Mouse (Mus musculus) c-Kit-positive CD71-negative TER-119-negative erythroid progenitor cells, embryonic 14.5 days (primary cell): Measurements from ENCODE around the gene Prkch.

Source experiments
- DNase-seq: peaks from one replicate; pipeline ENCODE4 v3.0.0-alpha.2; 2013; ENCODE audit warnings: low read depth

Gene Prkch

GRCm38 (mm10) chr12:73583318-73583717 is 1.3 kb upstream of the Prkch start:
- DNase-seq = no peak

GRCm38 (mm10) chr12:73583813-73584609 is 585 bp upstream of the Prkch start:
- DNase-seq = no peak

DNA sequence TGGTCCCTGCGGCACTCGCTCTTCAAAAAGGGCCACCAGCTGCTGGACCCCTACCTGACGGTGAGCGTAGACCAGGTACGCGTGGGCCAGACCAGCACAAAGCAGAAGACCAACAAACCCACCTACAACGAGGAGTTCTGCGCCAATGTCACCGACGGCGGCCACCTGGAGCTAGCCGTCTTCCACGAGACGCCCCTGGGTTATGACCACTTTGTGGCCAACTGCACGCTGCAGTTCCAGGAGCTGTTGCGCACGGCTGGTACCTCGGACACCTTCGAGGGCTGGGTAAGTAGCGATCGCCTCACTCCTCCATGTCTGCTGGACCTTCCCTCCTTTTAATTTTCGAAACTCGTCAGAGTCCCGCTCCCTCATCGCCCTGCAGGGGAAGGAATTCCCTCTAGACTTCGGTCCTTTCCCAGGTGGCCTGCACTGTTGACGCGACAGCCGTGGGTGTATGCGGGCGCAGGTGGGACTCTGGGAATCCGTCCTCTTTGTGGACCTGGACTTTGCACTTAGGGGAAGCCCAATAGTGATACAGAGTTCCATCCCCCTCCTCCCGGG is 725 bp downstream of the Prkch start:
- no peak for DNase-seq

GRCm38 (mm10) chr12:73585850-73586249 is 1.3 kb downstream of the Prkch start:
- no peak for DNase-seq

GRCm38 (mm10) chr12:73587262-73587661 is 2.7 kb downstream of the Prkch start:
- DNase-seq = no peak

DNA sequence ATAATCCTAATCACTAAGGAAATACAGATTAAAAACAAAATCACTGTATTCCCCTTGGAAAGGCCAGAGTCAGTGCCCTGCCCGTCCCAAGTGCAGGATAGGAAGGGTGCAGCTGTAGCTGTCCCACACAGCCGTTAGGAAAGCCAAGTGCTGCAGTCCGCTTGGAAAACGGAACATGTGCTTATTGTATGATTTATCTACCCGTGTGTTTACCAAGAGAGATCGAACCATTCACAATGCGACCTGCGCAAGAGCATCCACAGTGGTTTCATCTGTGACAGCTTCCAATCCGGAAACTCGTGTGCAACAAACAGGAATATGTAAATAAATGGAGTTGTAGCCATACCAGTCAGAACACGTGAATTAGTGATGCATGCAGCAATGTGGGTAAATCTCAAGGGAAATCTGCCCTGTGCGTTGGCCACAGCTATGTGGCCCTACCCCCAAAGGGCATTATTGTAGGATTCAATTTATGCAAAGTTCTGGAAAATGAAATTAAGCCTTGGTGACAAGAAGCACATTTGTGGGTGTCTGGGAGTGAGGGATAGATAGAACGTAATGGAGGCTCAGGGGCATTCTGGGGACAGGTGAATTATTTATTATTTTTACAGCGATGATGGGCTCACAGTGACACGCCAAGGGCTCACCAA is 6.2 kb downstream of the Prkch start:
- no peak for DNase-seq

GRCm38 (mm10) chr12:73591625-73592024 is 7.0 kb downstream of the Prkch start:
- no peak for DNase-seq

- DNase-seq = peak; percentile 49
These were observed 8.6 kb downstream of the Prkch start for GRCm38 (mm10) chr12:73593021-73593798.

DNA sequence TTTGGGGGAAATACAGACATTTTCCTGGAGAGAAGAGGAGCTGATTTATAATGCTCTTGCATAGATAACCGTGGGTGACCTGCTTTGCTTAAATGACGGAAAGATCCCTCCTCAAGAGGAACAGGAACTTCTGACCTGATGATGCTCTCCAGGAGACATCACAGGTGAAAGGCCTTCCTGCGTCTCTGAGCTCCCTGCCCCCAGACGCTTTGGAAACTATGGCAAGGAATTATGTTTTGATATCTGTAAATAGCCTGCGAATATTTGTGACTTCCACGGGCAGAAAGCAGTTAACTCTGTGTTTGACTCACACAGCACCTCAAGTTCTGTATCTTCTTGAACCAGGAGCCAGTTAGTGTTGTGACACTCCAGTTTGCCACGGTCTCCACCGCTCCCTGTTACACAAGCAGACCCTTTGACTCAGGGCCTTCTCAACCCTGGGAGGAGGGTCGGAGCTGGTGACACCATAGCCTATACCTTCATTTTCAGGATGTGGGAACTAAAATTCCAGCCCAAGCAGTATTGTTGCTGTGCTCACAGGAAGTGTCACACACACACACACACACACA is 9.7 kb downstream of the Prkch start:
- DNase-seq = no peak

DNA sequence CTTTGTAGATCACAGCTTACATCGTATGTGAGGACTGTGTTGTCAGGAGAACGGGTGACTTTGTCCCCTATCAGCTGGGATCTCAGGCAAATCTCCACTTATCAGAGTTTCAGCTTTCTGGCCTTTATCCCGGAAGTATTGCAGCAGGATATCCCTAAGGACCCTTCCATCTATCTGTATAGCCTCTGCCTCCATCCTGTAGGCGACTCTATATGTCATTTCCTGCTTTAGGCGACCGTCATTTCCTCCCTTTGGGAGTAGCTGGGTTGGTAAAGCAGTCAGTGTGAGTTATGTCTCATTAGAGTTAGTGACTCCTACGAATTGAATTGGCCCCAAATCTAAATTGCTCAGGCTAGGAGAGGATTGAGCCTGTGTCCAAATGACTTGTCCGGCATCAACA is 10.6 kb downstream of the Prkch start:
- DNase-seq = no peak

GRCm38 (mm10) chr12:73598241-73598640 is 13.6 kb downstream of the Prkch start:
- peak; percentile 54 for DNase-seq

- no peak for DNase-seq
These were observed 15.9 kb downstream of the Prkch start for GRCm38 (mm10) chr12:73600457-73600856.

DNA sequence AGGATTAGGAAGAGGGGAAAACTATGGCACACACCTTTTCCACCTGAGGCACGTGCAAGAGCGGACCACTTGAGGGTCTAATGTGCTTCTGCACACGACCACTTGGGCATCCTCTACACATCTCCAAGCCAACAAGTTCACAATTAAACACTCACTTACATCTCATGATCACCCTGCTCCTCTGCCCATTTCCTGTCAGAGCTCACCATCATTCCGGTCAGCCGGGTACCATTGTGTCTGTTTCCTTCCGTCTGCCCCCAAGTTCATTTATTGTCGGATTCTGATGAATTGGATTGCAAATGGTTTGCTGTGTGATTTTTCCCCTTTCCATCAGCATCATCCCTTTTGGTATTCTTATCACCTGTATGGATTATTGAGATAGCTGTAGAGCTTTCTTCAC is 18.4 kb downstream of the Prkch start:
- no peak for DNase-seq

DNA sequence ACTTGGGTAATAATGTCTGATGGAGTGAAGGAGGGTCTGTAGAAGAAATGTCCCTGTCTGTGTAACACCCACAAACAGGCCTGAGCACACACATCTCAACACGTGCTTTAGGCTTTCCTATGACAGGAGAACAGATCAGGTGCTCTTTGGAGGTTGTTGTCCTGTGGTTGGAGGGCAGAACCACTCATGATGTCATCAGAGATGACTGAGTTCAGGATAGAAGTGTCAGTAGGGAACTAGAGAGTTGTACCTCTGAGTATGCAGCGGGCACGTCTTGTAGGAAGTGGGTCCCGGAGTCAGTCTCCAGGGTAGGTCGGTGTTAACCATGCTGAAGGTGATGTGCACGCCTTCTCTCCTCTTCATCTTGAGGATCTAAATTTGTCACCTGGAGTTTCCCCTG is 19.1 kb downstream of the Prkch start:
- DNase-seq = no peak

- DNase-seq = no peak
These were observed 20.2 kb downstream of the Prkch start for GRCm38 (mm10) chr12:73604762-73605161.

DNA sequence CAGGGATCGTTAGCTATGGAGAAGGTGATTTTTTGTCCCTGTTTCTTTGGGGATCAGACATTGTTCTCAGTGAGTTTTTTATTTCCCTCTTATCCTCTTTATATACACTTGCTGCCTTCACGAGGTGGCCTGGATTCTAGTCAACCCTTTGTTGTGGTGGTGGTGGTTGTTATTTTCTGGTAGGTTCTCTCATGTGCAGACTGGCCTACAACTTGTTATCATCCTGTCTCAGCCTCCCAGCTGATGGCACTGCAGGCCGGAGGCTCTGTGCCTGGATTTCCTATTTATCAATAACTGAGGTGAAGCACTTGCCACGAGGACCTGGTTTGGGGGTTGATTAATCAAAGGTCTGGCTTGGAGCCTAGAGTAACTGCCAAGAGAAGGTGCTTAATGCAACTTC is 20.6 kb downstream of the Prkch start:
- DNase-seq = no peak

- no peak for DNase-seq
These were observed 22.9 kb downstream of the Prkch start for GRCm38 (mm10) chr12:73607381-73608064.

DNA sequence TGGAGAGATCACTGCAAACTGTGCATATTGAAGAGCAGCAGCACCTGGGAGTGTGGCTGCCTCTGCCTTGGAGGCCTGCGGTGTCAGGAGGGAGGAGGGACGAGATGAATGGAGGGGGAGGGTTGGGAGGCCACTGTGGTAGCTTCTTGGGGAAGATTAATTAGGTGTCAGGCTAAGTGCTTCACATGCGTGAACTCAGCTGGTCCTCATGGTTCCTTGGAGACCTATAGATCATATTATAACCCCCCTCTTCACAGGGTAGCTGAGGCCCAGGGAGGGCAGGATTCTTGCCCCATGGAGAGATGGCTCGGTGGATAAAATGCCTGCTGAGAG is 23.4 kb downstream of the Prkch start:
- no peak for DNase-seq

- no peak for DNase-seq
These were observed 24.7 kb downstream of the Prkch start for GRCm38 (mm10) chr12:73609262-73609661.

GRCm38 (mm10) chr12:73609676-73610545 is 25.3 kb downstream of the Prkch start:
- no peak for DNase-seq
